Mouse (Mus musculus): ENCODE data around the gene Polh. TPM values are rescaled to one million over a fixed set of nuclear protein-coding genes. Genes with fewer than 3 reads are reported as not detected.

Gene Polh
- total RNA-seq, 2 experiments from 2014 or later = 6.4 to 6.5 TPM

DNA sequence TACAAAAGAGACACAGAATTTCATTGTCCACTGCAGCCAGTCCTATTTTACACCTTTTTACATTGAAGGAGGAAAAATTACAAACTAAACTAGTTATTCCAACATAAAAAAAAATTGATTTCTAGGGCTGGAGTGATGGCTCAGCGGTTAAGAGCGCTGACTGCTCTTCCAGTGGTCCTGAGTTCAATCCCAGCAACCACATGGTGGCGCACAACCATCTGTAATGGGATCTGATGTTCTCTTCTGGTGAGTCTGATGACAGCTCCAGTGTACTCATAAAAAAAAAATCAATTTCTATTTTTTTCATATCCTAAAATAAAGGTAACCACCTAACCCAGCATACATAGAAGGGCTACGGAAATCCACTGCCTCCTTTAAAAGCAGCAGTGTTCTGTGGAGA is 20.2 kb downstream of the Polh start:
- intact Hi-C loops (cut with DNase I) = loop anchor here (10.0 kb wide), 1 partner anchor 223 kb away; no protein-coding TSS in a partner anchor
- peak in 1 of 2 experiments; percentile 21 for DNase-seq (ENCODE audit: low spot score in 2 of 2)

DNA sequence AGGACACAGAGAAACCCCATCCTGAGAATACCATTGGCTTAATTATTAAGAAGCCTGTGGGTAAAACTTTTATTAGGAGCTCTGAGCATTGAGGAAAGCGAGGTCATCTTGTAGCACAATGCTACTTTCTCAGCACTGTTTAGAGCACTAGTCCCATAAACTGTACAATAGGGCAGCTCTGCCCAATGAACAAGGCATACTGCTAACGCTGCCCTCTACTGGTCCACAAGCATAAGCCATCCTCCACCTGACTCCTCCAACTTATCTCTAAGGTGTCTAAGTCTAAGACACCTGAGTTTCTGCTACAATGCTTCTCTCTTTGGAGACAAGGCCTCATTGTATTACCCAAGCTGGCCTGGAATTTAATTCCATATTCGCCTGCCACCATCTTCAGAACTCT is 31.9 kb downstream of the Polh start:
- DNase-seq (ENCODE audit: low spot score in 2 of 2) = peak in 1 of 2 experiments; percentile 25

DNA sequence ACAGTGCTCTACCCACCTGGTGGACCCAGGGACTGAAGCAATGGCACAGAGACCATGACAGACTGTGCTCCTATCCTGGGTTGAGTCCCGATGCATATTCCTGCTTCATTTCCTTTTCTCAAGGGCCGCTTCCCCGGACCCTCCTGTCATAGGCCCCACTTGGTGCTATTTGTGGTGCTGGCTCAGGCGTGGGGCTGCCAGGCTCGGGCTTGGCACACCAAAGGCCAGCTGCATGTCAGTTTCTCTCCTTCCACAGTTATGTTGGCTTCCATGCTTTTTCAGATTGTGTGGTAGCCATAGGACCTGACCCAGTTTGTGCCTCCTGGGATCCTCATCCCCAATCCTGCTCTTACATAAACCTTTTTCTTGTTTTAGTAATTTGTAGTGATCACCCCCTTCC is 33.7 kb downstream of the Polh start:
- DNase-seq (ENCODE audit: low spot score in 2 of 2) = no peak
- intact Hi-C loops (cut with DNase I) = loop anchor here (10.0 kb wide), 1 partner anchor 434 kb away; the partner anchor contains the start of gene 1600014C23Rik

More for the DNA sequence above, 31.9 kb downstream of the Polh start:
- intact Hi-C loops (cut with DNase I) = no loop called here

DNA sequence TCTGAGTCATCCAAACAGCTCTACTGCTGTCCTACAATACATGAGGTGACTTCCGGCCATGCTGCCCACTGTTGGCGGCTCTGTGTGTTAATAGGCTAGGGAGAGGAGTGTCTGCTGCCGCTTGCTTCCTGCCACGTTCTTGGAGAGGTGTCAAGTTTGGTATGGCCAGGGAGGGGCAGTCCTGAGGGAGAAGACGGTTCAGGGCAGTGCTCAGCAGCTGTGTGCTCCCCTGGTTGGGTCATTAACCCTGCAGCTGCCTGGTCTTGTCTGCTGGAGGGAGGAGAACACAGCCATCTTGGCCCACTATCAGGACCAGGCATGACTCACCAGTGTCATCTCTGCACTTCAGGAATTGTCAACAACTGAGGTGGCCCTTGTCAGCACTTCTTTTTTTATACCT is 34.1 kb downstream of the Polh start:
- intact Hi-C loops (cut with DNase I) = loop anchor here (10.0 kb wide), 1 partner anchor 434 kb away; the partner anchor contains the start of gene 1600014C23Rik
- peak in 1 of 2 experiments; percentile 24 for DNase-seq (ENCODE audit: low spot score in 2 of 2)

GRCm38 (mm10) chr17:46167014-46167413 is 35.4 kb downstream of the Polh start:
- intact Hi-C loops (cut with DNase I) = loop anchor here (10.0 kb wide), 1 partner anchor 432 kb away; the partner anchor contains the start of gene 1600014C23Rik
- DNase-seq (ENCODE audit: low spot score in 2 of 2) = no peak

DNA sequence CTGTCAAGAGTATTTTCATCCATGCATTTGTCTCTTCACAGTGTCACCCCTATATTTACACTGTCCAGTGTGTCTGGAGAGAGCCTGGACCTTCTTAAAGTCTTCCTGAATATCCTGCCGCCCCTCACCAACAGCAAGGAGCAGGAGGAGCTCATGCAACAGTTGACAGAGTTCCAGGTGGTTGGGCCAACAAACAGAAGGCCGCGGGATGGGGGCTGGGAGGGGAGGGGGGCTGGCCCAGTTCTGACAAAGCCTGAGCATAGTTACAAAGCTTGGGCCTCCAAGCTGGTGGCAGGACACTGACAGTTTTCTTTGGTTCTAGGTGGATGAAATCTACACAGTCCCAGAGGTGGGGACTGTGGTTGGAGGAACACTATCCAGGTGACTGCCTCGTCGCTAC is 36.2 kb downstream of the Polh start:
- no peak for DNase-seq (ENCODE audit: low spot score in 2 of 2)
- intact Hi-C loops (cut with DNase I) = loop anchor here (10.0 kb wide), 1 partner anchor 431 kb away; the partner anchor contains the start of gene 1600014C23Rik

GRCm38 (mm10) chr17:46165460-46165859 is 37.0 kb downstream of the Polh start:
- intact Hi-C loops (cut with DNase I) = loop anchor here (10.0 kb wide), 1 partner anchor 431 kb away; the partner anchor contains the start of gene 1600014C23Rik
- no peak for DNase-seq (ENCODE audit: low spot score in 2 of 2)

DNA sequence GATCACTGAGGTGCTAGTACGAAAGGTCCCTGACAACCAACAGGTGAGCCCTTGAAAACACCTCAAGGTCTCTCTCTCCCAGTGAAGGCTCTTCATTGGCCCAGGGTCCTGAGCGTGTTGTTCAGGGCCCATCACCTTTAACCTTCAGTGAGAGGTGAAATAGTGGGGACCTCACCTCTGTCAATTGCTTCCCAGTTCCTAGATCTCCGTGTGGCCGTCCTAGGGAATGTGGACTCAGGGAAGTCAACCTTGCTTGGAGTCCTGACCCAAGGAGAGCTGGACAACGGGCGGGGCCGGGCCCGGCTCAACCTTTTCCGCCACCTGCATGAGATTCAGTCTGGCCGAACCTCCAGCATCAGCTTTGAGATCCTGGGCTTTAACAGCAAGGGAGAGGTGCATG is 37.7 kb downstream of the Polh start:
- intact Hi-C loops (cut with DNase I) = loop anchor here (10.0 kb wide), 1 partner anchor 430 kb away; the partner anchor contains the start of gene 1600014C23Rik

GRCm38 (mm10) chr17:46164301-46164700 is 38.1 kb downstream of the Polh start:
- intact Hi-C loops (cut with DNase I) = loop anchor here (10.0 kb wide), 1 partner anchor 430 kb away; the partner anchor contains the start of gene 1600014C23Rik
- no peak for DNase-seq (ENCODE audit: low spot score in 2 of 2)

More for the DNA sequence above, 37.7 kb downstream of the Polh start:
- DNase-seq (ENCODE audit: low spot score in 2 of 2) = no peak

GRCm38 (mm10) chr17:46162951-46163421 is 39.5 kb downstream of the Polh start:
- DNase-seq (ENCODE audit: low spot score in 2 of 2) = no peak
- intact Hi-C loops (cut with DNase I) = loop anchor here (10.0 kb wide), 1 partner anchor 428 kb away; the partner anchor contains the start of gene 1600014C23Rik

- intact Hi-C loops (cut with DNase I) = loop anchor here (10.0 kb wide), 1 partner anchor 428 kb away; the partner anchor contains the start of gene 1600014C23Rik
- DNase-seq (ENCODE audit: low spot score in 2 of 2) = no peak
Observed at GRCm38 (mm10) chr17:46162551-46162950, 39.9 kb downstream of the Polh start.

DNA sequence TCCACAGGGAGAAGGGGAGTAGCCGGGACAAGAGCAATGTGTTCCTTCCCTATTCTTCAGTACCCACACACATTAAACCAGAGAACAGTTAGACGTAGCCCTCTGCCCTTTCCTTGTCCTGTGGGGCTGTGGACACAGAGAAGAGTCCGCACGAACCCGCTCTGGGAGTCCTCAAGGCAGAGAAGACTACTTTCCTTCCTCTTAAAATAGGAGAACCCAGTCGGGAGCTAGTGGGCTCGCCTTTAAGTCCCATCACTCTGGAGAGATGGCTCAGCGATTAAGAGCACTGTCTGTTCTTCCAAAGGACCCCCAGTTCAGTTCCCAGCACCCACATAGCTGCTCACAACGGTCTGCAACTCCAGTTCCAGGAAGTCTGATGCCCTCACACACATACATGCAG is 40.7 kb downstream of the Polh start:
- DNase-seq (ENCODE audit: low spot score in 2 of 2) = no peak
- intact Hi-C loops (cut with DNase I) = loop anchor here (10.0 kb wide), 1 partner anchor 427 kb away; the partner anchor contains the start of gene 1600014C23Rik

DNA sequence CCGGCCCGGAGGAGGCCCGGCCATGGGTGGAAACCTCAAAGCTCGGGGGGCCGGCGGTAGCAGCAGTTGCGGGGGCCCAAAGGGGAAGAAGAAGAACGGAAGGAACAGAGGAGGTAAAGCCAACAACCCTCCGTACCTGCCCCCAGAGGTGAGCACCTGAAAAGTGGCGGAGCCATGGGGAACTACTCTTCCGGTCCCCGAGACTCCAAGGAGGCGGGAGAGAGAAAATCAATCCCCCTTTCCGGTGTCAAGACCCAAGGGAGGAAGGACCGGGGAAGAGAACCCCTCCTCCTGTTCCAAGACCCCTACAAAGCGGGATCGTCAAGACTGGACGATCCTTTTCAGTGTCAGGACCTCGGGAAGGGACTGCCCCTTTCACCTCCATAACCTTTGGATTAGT is 41.3 kb downstream of the Polh start:
- intact Hi-C loops (cut with DNase I) = loop anchor here (10.0 kb wide), 1 partner anchor 426 kb away; the partner anchor contains the start of gene 1600014C23Rik
- no peak for DNase-seq (ENCODE audit: low spot score in 2 of 2)

DNA sequence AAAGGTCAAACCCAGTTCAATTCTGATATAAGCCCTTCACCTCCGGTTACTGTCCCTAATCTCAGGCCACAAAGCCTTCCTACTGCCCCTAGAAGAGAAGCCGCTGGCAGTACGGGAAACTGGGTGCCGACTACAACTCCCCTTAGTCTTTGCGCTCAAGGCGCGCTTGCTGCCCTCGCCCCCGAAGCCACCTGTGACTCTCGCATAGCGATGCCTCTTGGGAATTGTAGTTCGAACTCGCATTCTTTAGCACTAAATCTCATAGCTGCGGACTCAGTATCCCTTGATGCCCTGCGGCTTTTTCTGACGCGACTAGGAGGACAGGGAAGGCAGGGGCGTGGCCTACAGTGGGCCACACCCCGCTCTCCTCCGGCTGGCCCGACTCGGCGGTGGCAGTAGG is 41.8 kb downstream of the Polh start, which contains the start of gene Gtpbp2:
Gtpbp2 (plus strand) TSS at position 347 of the 400 bp plus-strand sequence.
- DNase-seq (ENCODE audit: low spot score in 2 of 2) = peak; percentile 97 to 100
- intact Hi-C loops (cut with DNase I) = loop anchor here (10.0 kb wide), 1 partner anchor 426 kb away; the partner anchor contains the start of gene 1600014C23Rik

DNA sequence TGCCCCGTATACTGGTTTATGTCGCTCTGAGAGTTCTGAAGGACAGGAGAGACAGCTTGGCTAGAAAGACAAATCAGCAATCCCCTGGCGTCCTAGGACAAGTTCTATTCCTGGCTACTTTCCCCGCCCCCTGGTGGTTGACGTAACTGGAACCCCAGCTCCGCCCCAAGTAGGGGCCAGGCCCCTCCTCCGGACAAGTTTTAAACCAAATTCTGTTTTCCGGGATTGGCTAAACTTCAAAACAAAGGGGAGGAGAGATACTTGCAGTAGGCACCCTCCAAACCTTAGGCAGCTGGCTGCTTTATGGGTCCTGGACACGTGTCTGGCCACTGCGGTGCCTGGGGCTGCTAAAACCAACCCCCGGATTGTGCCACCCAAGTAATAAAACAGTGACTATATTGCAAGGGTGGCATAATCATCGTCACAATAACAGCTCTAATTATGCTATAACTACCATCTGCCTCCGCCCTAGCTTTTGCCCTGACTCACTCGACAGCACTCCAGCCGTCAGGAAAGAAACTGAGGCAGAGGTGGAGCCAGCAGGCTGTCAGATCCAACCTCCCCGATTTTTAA is 42.3 kb downstream of the Polh start:
- intact Hi-C loops (cut with DNase I) = loop anchor here (10.0 kb wide), 1 partner anchor 425 kb away; the partner anchor contains the start of gene 1600014C23Rik
- DNase-seq (ENCODE audit: low spot score in 2 of 2) = peak; percentile 83 to 92

- intact Hi-C loops (cut with DNase I) = loop anchor here (10.0 kb wide), 1 partner anchor 564 kb away; the partner anchor contains the start of gene Slc29a1
- DNase-seq (ENCODE audit: low spot score in 2 of 2) = no peak
Observed at GRCm38 (mm10) chr17:46159236-46159635, 43.2 kb downstream of the Polh start.

DNA sequence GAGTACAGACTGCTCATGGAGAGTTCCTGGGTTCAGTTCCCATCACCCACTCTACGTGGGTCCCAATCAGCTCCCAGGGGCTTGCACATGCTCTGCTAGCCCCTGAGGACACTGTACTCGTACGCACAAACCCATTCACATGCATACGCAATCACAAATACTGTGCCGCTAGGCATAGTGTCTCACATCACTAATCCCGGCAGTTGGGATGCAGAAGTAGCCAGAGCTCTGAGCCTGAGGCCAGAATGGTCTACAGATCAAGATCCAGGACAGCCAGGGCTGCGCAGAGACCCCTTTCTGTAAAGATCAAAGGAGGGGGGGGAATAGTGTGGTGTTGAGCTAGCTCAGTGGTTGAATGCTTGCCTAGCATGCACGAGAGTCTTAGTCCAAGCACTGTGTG is 45.3 kb downstream of the Polh start:
- intact Hi-C loops (cut with DNase I) = loop anchor here (10.0 kb wide), 1 partner anchor 562 kb away; the partner anchor contains the start of gene Slc29a1
- no peak for DNase-seq (ENCODE audit: low spot score in 2 of 2)

DNA sequence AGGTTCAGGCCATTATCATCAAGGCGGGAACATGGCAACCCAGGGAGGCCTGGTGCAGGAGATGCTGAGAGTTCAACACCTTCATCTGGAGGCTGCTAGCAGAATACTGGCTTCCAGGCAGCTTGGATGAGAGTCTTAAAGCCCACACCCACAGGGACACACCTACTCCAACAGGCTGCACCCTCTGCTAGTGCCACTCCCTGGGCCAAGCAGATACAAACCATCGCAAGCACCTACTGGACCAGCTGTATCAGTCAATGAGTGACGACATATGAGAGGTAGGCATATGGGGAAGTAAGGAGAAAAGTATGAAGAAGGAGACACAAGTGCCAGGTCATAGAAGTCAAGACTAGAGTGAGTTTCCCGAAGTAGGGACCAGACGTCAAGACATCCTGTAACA is 45.8 kb downstream of the Polh start:
- intact Hi-C loops (cut with DNase I) = loop anchor here (10.0 kb wide), 1 partner anchor 562 kb away; the partner anchor contains the start of gene Slc29a1
- no peak for DNase-seq (ENCODE audit: low spot score in 2 of 2)

DNA sequence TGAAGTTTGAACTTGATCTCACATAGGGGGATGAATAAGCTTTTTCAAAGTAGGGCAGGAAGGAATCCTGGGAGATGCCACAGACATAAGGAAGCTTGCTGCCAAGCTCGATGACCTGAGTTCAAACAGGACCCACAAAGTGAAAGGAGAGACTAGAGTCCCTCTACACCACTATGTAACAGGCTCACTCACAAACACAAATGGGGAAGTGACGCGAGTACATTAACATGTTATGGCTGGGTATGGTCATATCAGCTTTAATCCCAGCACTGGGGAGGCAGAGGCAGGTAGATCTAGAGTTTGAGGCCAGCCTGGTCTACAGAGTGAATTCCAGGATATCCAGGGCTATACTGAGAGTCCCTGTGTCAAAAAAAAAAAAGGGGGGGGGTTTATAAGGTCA is 48.1 kb downstream of the Polh start:
- no peak for DNase-seq (ENCODE audit: low spot score in 2 of 2)
- intact Hi-C loops (cut with DNase I) = loop anchor here (10.0 kb wide), 1 partner anchor 560 kb away; the partner anchor contains the start of gene Slc29a1
